Mouse (Mus musculus) hindbrain, embryonic 10.5 days (tissue): Measurements from ENCODE around the gene Zfp687. TPM values are rescaled to one million over a fixed set of nuclear protein-coding genes. Genes with fewer than 3 reads are reported as not detected.
A peak's percentile ranks its signal among the peaks of the same experiment; 100 is the strongest.

Experiments used
- DNase-seq: peaks from one replicate; pipeline ENCODE4 v3.0.0-alpha.2; 2017; ENCODE audit warnings: low spot score
- H3K27ac ChIP-seq: fragments of 300-500 bp; sonication (generic); 2 replicates; pipeline ENCODE4 v1.5.1; 2016; ENCODE audit warnings: mild to moderate bottlenecking, moderate library complexity
- H3K27me3 ChIP-seq: fragments of 300-500 bp; sonication (generic); 2 replicates; pipeline ENCODE4 v1.6.1; 2016; ENCODE audit warnings: mild to moderate bottlenecking; ENCODE audit not compliant: poor library complexity, insufficient read depth, severe bottlenecking
- H3K36me3 ChIP-seq: fragments of 300-500 bp; sonication (generic); 2 replicates; pipeline ENCODE4 v1.6.1; 2016; ENCODE audit warnings: mild to moderate bottlenecking, moderate library complexity
- H3K4me1 ChIP-seq: fragments of 300-500 bp; sonication (generic); replicated peaks from 2 replicates; pipeline ENCODE4 v1.6.1; 2016; ENCODE audit warnings: mild to moderate bottlenecking
- H3K4me3 ChIP-seq: fragments of 300-500 bp; sonication (generic); 2 replicates; pipeline ENCODE4 v1.5.1; 2016; ENCODE audit warnings: mild to moderate bottlenecking, moderate library complexity
- H3K9me3 ChIP-seq: fragments of 300-500 bp; sonication (generic); 2 replicates; pipeline ENCODE4 v1.6.1; 2016; ENCODE audit warnings: mild to moderate bottlenecking, moderate library complexity
- WGBS: fragments of 180-500 bp; shearing (Covaris S2); methylation state at CpG from one replicate; pipeline ENCODE4 v1.1.7; 2016; 5-methylcytosine and 5-hydroxymethylcytosine counted together
- polyA plus RNA-seq: library from polyadenylated mRNA; unstranded; fragments of >200 nt; fragmentation: Nextera tagmentation; extraction: Ambion mirVana; gene quantifications from 2 replicates; pipeline ENCODE4 v1.2.1, GENCODE M21; 2016

Gene Zfp687
- polyA plus RNA-seq, 1 experiment from 2014 or later, result 46.5 TPM

DNA sequence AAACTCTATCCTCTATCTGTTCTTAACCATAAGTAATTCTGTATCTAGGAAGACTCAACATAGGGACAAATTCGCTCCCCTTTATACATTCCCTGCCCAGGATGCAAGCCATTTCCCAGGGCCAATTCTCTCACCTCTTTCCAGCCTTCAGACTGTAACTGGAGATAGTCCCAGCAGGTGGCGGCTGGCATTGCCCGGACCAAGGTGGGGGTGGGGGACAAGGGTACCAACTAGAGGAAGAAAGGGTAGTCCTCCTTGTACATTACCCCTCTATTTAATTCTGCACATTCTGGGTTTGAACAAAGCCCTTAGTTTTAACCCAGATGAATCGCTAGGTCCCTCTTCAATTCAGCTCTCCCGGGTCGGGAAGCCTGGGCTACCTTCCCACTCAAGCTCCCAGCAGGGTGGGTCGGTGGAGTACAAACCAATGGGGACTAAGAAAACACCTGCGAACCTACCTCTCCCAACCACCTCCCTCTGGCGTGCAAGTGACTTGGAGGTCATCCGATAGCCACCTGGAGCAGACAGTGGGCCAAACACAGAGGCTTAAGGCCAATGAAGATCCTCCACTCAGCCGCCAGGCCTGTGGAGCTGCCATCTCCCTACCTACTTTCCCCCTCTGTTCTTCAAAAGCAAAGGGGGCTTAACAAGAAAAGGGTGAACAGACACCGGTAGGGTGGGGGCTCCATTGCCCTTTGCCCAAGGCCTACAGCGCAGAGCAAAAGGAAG, 1.4 kb downstream of the Zfp687 start:
- peak overlapping the region; percentile 95 for H3K27ac ChIP-seq

DNA sequence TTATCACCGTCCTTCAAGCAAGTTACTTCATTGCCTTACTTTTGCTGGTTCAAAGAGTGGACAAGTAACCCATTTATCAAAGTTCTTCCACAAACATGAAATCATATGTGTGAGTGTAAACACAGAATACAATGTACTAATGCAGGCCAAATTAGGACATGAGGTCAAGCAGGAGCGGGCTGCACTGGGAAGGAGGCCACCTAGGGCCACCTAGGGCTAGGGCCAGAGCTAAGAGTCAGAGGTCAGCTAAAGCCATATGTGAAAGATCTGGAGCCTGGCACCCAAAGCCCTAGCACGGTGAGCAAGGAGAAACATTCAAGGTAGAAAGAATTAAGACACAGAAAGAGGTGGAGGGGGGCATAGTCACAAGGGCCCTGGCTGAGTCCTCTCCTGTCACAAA, 2.3 kb downstream of the Zfp687 start:
- DNase-seq, result no peak
- Histone ChIP-seq H3K27me3 (no peaks in the 10 kb centered on the region), H3K9me3 (no peaks in the 10 kb centered on the region), H3K36me3 (peaks cover 55% of the 10 kb centered on the region), H3K4me3 (peak overlapping the region; percentile 94), H3K4me1 (peaks cover 52% of the 10 kb centered on the region), H3K27ac (0 out of 2 replicates have a peak overlapping the region, but pooled peaks have one; percentile 12)
- WGBS, result 77% methylated on average over 3 of the region's 3 CpGs

More for the DNA sequence above, 1.4 kb downstream of the Zfp687 start:
- peaks cover 49% of the 10 kb centered on the region for H3K36me3 ChIP-seq
- peak; percentile 42 for DNase-seq
- H3K27me3 ChIP-seq, result no peaks in the 10 kb centered on the region
- H3K9me3 ChIP-seq, result no peaks in the 10 kb centered on the region
- peaks cover 45% of the 10 kb centered on the region for H3K4me1 ChIP-seq
- WGBS, result 14% methylated on average over 13 of the region's 13 CpGs
- H3K4me3 ChIP-seq, result peak overlapping the region; percentile 94

DNA sequence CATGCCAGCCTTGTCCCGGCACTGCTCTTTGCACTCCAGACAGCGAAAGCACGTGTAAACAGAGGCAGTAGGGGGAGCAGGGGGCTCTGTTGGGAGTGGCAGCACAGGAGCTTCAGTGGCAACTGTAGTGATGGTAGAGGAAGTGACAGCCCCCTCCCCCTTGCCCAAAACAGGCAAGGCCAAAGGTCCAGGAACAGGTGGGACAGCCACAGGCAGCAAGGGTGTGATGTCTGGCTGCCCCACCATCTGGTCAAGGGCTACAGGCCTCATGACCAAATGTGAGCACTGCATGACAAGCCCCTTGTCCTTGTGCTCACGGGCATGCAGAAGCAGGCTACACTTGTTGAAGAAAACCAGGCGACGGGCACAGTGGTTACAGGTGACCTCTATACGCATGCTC, 4.9 kb downstream of the Zfp687 start:
- Histone ChIP-seq H3K9me3 (no peaks in the 10 kb centered on the region), H3K27me3 (no peaks in the 10 kb centered on the region), H3K4me3 (no peak overlapping the region), H3K36me3 (peaks cover 81% of the 10 kb centered on the region), H3K27ac (no peak overlapping the region), H3K4me1 (peaks cover 54% of the 10 kb centered on the region)
- 87% methylated on average over 7 of the region's 7 CpGs for WGBS
- DNase-seq, result no peak

DNA sequence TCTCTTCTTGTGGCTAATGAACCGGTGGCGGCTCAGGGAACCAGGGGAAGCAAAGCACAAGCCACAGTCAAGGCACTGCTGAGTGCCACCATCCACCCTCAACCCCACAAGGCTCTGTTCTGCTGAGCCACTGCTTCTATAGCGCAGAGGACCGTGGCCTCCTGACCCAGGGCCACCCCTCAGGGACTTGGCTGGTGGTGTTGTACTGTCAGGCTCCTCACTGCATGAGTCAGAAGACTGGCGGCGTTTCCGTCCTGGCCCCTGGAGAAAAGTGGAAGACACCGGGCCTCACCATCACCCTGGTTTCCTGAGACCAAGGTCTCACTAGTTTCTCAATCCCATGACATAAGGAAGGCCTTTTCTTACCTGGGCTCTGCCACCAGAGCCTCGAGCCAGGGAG, 7.5 kb downstream of the Zfp687 start:
- 81% methylated on average over 9 of the region's 9 CpGs for WGBS
- no peak overlapping the region for H3K27ac ChIP-seq
- peaks cover 99% of the 10 kb centered on the region for H3K36me3 ChIP-seq
- H3K9me3 ChIP-seq, result no peaks in the 10 kb centered on the region
- no peaks in the 10 kb centered on the region for H3K27me3 ChIP-seq
- H3K4me1 ChIP-seq, result peaks cover 35% of the 10 kb centered on the region
- no peak for DNase-seq
- no peak overlapping the region for H3K4me3 ChIP-seq

DNA sequence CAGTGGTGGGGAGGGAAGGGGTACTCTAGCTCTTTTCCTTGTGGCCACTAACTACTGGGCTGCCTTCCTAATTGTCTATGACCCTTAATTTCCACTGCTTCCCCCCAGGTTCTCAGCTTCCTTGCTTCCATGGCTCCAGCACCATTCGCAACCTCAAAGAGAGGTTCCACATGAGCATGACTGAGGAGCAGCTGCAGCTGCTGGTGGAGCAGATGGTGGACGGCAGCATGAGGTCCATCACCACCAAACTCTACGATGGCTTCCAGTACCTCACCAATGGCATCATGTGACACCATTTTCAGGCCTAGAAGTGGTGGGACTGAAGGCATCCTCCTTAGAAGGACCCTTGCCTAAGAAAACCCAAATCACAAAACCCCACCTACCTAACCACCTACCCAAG, 9.6 kb downstream of the Zfp687 start:
- Histone ChIP-seq H3K36me3 (peaks cover 99% of the 10 kb centered on the region), H3K27me3 (no peaks in the 10 kb centered on the region), H3K27ac (no peak overlapping the region), H3K9me3 (no peaks in the 10 kb centered on the region), H3K4me1 (peaks cover 33% of the 10 kb centered on the region), H3K4me3 (no peak overlapping the region)
- DNase-seq, result no peak
- whole genome bisulfite sequencing, result 90% methylated on average over 3 of the region's 3 CpGs

DNA sequence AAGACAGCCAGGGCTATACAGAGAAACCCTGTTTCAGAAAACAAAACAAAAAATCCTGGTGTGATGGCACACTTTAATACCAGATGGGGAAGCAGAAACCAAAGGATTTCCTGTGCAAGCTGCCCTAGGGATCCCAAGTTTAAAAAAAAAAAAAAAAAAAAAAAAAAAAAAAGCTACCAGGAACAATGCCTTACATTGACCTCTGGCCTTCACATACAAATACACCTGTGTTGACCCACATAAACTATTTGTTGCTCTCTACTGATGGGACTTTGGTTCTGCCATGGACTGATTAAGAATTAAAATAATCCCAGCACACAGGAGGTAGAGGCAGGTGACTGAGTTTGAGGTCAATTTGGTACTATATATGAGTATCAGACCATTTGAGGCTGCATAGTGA, 12.0 kb downstream of the Zfp687 start:
- Histone ChIP-seq H3K4me3 (no peak overlapping the region), H3K4me1 (peaks cover 23% of the 10 kb centered on the region), H3K27me3 (no peaks in the 10 kb centered on the region), H3K36me3 (peaks cover 99% of the 10 kb centered on the region), H3K27ac (peak overlapping the region; percentile 53; the same call in 1 of the 2 replicates), H3K9me3 (no peaks in the 10 kb centered on the region)
- no peak for DNase-seq

DNA sequence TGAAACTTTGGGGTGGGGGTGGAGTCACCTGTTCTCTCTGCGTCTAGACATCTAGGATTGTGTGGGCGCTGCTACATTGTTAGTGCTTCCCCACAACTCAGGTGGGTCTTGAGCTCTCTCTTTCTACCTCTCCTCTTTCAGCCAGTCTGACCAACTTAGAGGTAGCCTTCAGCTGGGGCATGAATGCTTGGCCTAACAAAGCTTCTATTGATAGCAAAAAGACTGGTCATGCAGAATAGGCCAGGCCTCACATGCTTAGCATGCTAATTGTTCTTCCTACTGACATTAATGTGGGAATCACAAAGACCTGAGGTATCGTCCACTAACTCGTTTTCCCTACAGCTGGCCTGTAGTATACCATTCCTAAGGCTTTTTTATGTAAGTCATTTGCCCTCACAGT, 12.7 kb downstream of the Zfp687 start:
- Histone ChIP-seq H3K4me3 (no peak overlapping the region), H3K27me3 (no peaks in the 10 kb centered on the region), H3K9me3 (no peaks in the 10 kb centered on the region), H3K4me1 (peaks cover 17% of the 10 kb centered on the region), H3K27ac (peak overlapping the region; percentile 53; the same call in 1 of the 2 replicates), H3K36me3 (peaks cover 99% of the 10 kb centered on the region)
- no peak for DNase-seq
- 79% methylated on average over 4 of the region's 4 CpGs for WGBS

DNA sequence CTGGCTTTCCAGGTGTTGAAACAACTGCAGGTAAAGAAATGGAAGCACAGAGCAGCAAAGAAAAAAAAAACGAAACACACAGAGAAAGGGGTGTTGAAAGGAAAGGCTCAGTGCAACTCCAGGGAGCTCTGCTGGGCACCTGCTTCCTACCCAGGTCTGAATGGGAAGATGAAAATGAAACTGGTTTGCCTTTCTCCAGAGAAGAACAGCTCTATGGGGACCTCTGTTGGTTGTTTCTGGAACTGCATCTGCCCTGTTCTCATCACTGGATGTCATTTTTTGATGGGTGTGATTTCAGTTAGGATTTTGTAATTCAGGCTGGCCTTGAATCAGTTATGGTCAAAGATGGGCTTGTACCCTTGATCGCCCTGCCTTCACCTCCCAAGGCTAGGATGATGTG, 18.3 kb downstream of the Zfp687 start:
- Histone ChIP-seq H3K36me3 (peaks cover 100% of the 10 kb centered on the region), H3K27me3 (no peaks in the 10 kb centered on the region), H3K9me3 (no peaks in the 10 kb centered on the region), H3K4me3 (no peak overlapping the region), H3K4me1 (no peaks in the 10 kb centered on the region), H3K27ac (no peak overlapping the region)
- peak; percentile 70 for DNase-seq
- 37% methylated on average over 2 of the region's 2 CpGs for WGBS

DNA sequence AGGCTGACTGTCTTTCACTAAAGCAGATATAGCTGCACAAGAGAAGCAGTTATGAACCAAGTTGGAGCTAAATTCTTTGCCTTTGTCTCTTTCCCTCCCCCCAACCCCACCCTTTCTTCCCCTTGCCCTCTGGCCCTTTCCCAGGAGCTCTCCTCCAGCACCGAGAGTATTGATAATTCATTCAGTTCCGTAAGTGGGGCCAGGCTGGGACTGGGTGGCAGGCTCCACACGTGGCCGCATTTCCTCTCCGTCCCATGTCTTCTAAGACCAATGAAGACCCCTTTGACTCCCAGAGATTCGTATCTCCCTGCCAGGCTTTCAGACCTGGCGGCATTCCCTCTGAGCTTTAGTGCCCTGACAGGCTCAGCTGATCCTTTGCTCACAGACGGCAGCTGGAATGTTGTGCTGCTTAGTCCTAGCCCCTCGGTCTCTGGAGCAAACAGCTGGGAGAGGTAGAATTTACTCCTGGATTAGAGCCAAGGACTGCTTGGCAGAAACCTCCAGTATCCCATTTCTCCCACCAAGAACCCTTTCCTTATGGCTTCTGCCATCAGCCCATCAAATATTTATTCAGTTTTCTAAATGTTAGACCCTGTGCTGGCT, 26.0 kb downstream of the Zfp687 start:
- Histone ChIP-seq H3K4me1 (peaks cover 5% of the 10 kb centered on the region; the same call in 1 of the 2 replicates), H3K36me3 (peaks cover 77% of the 10 kb centered on the region), H3K4me3 (no peak overlapping the region), H3K27me3 (no peaks in the 10 kb centered on the region), H3K27ac (no peak overlapping the region), H3K9me3 (no peaks in the 10 kb centered on the region)
- 60% methylated on average over 9 of the region's 9 CpGs for WGBS
- DNase-seq, result no peak

DNA sequence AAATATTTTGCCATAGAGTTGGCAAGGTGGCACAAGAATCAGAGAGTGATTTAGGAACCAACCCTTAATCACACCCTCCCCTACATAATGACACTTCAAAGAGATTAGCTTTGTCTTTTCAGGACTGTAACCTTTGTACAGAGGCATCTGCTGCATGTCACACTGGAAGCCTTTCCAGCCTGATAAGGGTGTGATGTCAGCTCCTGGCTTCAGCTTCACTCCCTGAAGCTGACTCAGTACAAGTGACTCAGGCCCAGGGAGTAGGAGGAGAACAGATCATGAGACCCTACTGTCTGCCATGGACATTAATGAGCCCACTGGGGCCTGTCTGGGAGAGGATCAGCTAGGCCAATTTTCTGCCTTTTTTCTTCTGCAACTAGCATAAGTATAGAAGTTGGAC, 27.7 kb downstream of the Zfp687 start:
- DNase-seq, result no peak
- Histone ChIP-seq H3K27me3 (no peaks in the 10 kb centered on the region), H3K27ac (no peak overlapping the region), H3K9me3 (no peaks in the 10 kb centered on the region), H3K4me1 (peaks cover 5% of the 10 kb centered on the region; the same call in 1 of the 2 replicates), H3K4me3 (no peak overlapping the region), H3K36me3 (peaks cover 70% of the 10 kb centered on the region)

DNA sequence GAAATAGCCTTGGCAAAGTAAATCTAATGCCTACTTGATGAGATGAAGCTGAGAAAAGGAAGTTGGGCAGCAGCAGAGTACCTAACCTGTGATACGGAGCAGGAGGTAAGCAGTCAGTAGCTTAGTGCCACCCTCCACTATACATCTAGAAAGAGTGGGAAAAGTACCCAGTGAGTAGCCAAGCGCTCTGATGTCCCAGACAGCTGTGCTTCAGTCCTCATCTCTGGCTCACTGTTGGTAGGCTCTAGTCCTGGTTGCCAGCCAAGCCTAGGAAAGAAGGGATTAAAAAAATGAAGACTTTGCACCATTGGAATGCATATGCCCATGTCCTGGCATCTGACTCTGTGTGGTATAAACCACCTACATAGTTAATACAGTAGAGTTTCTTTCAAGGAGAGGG, 29.7 kb downstream of the Zfp687 start:
- 97% methylated on average over 2 of the region's 2 CpGs for WGBS
- Histone ChIP-seq H3K9me3 (no peaks in the 10 kb centered on the region), H3K27ac (no peak overlapping the region), H3K4me3 (no peak overlapping the region), H3K4me1 (peaks cover 5% of the 10 kb centered on the region; the same call in 1 of the 2 replicates), H3K27me3 (no peaks in the 10 kb centered on the region), H3K36me3 (peaks cover 72% of the 10 kb centered on the region)
- no peak for DNase-seq

DNA sequence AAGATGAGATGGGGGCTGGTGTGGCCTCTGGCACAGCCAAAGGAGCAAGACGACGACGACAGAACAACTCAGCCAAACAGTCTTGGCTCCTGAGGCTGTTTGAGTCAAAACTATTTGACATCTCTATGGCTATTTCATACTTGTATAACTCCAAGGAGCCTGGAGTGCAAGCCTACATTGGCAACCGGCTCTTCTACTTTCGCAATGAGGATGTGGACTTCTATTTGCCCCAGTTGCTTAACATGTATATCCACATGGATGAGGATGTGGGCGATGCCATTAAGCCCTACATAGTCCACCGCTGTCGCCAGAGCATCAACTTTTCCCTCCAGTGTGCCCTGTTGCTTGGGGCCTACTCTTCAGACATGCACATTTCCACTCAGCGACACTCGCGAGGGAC, 30.9 kb downstream of the Zfp687 start:
- Histone ChIP-seq H3K27ac (no peak overlapping the region), H3K36me3 (peaks cover 69% of the 10 kb centered on the region), H3K4me3 (no peak overlapping the region), H3K4me1 (peaks cover 4% of the 10 kb centered on the region; the same call in 1 of the 2 replicates), H3K27me3 (no peaks in the 10 kb centered on the region), H3K9me3 (no peaks in the 10 kb centered on the region)
- WGBS, result 92% methylated on average over 11 of the region's 11 CpGs
- no peak for DNase-seq

DNA sequence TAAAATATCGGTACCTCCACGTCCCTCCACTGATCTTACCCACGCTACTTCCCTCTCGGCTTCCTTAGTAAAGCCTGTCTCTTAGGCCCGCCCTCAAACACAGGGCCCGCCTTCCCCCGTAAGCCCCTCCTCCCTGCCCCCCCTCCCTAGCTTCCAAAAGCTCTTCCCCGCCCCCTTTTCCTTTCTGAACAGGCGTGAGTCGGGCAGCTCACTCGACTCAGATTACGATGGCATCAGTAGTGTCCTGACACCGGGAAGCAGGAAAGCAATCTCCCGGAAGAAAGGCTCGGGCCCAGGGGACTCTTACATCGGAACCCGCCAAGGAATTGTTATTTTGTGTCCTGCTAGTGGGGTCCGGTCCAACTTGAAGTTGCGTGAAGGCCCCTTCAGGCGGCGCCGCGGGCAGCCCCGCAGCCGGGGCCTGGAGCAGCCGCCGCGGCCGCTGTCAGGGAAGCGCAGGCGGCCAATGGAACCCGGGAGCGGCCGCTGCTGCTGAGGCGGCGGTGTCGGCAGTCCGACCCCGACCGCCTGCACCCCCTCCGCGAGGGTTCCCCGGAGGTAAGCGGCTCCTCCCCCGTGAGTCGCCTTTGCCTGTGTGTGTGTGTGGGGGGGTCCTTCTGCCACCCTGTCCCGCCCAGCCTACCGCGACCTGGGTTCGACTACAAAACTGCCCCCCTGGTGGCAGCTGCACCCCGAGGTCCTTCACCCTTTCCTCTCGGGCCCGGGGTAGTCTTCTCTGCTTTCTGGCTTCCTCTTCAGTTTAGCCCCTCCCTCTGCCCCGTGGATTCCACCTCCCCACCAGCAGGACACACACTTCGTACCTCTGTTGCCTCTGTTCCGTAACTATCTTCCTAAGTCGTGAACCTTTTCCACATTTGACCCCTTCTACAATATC, 40.5 kb downstream of the Zfp687 start, which contains the start of gene Pi4kb:
Gene Pi4kb (plus strand): TSS at position 204 of the 895 bp plus-strand sequence.
- 0% methylated on average over 57 of the region's 57 CpGs for WGBS
- H3K4me3 ChIP-seq, result peak within 1 kb of the TSS; percentile 67
- no peaks in the 10 kb centered on the region for H3K27me3 ChIP-seq
- peaks cover 16% of the 10 kb centered on the region for H3K36me3 ChIP-seq
- DNase-seq, result peak; percentile 93
- no peaks in the 10 kb centered on the region for H3K9me3 ChIP-seq
- peaks cover 19% of the 10 kb centered on the region for H3K4me1 ChIP-seq
- peak within 1 kb of the TSS; percentile 94 for H3K27ac ChIP-seq
